Mouse (Mus musculus) adrenal gland, postnatal 10 days (tissue): ENCODE results near the gene Vwf. TPM values are rescaled to one million over a fixed set of nuclear protein-coding genes. Genes with fewer than 3 reads are reported as not detected.
A peak's percentile ranks its signal among the peaks of the same experiment; 100 is the strongest.

Experiments
- DNase-seq: peaks from one replicate; pipeline ENCODE4 v3.0.0; 2021; ENCODE audit warnings: mixed read lengths
- total RNA-seq, 2 experiments: library from RNA; stranded (reverse); gene quantifications; 2 replicates each; pipeline ENCODE4 v1.2.3; 2021

Vwf gene
- total RNA-seq, 2 experiments from 2014 or later = 22.4 to 25.2 TPM

DNA sequence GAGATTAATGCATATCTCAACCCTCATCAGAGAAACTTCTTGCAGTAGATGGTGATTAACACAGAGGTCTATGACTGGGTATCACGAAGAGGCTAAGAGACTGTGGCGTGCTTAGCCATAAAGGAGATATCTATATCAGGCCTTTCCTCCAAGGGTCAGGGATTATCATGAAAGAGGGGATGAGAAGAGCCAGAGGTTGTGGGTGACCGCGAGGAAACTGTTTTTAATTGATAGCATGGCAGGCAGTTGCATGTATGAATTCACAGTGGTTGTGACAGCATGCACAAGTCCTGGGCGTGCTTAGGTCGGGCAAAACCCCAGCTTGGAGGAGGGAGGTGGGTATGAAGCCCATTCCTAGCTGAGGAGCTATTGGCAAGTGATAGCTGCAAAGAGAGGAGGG, 5.3 kb upstream of the Vwf start:
- no peak for DNase-seq

DNA sequence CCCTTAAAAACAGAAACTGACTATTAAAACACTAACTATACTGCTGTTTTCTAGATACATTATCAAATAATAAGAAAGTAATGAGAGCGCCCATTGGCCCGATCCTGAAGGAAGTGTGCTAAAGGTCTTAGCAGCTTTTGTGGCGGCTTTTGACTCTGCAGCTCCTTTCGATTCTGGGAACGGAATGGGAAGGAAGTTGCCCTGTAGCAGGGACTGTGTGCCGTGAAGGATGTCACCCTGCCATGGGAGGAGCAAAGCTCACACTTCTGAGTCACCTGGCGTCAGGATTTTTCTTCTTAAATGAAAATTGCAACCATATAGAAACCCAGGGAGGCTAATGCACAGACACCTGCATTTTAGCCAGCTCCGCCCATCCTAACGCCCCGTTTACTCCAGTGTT, 1.8 kb downstream of the Vwf start:
- no peak for DNase-seq

DNA sequence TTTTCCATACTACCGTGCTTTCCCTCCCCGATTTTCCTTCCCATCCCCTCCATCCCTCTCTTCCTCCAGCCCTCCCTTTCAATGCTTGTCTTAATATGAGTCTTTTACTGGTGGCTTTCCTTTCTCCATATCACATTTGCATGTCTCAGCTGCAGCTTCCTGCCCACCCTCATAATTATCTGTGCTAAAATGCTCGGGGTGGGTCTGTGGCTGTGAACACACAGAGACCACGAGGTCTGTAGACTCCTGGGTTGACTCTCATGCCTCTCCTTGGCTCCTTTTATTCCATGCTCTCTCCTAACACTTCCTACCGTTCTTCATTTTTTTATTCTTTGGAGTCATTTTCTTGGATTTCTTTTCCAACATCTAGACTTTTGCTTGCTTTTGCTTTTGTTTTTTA, 3.6 kb downstream of the Vwf start:
- DNase-seq = no peak

DNA sequence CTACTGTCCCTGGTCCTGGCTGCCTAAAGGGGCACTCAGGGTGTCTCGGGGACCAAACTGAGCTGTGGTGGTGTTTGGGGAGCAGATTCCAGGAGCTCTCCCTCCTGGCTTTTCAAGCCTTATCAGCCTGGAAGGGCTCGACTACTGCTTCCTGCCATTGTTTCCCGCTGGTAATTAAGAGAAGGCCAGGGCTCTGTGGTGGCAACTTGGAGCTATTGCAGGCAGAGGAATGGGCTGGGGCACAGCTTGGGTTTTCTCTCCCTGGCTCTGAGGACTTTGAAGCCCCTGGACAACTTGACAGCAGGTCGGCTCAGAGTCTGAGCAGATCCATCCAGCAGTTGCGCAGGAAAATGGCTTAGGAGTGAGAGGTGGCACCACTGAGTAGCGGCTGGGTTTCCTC, 6.2 kb downstream of the Vwf start:
- no peak for DNase-seq

DNA sequence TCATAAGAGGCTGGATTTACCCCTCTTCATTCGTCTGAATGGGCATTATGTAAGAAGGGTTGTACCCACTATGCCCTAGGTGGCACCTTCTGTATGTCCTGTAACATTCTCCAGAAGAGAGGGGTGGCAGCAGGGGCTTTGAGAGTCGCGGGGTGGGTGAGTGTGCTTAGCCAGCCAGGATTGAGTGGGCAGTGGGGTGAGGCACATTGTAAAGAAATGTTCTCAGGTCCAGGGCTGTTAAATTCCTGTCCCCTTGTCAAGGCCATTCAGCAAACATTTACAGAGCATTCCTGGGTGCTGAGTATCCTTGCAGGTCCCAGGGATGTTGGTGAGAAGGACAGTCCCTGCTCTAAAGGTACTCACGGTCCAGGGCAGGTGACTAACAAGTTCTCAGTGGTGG, 7.0 kb downstream of the Vwf start:
- no peak for DNase-seq

DNA sequence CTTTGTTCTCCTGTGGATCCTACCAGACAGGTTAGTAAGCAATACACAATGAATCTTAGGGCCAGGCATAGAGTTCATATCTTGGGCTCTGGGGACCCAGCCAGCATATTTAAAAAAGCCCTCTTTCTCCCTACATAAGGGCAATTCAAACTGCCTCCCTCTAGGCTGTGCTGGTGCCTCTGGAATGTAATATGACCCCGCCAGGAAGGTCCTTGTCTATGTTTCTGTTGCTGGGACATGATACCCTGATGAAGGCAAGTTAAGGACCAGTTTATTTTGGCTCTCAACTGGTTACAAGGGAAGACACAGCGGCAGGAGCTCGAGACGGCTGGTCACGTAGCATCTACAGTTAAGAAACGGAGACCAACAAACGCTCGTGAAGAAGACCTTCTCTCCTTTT, 12.3 kb downstream of the Vwf start:
- no peak for DNase-seq

DNA sequence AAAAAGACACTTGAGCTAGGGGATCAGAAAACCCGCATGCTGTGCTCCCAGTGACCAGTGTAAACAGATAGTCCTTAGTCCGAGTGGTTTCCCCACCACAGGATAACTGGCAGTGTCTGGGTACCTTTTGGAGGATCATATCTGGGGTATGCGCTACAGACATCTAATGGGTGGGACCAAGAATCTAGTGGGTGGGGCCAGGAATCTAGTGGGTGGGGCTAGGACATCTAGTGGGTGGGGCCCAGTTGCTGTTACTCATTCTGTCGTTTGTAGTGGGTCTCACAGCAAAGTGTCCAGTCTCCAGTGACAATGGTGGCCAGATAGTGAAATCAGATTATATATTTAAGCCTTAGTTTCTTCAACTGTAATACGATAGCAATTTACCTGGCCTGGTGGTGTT, 14.5 kb downstream of the Vwf start:
- no peak for DNase-seq

DNA sequence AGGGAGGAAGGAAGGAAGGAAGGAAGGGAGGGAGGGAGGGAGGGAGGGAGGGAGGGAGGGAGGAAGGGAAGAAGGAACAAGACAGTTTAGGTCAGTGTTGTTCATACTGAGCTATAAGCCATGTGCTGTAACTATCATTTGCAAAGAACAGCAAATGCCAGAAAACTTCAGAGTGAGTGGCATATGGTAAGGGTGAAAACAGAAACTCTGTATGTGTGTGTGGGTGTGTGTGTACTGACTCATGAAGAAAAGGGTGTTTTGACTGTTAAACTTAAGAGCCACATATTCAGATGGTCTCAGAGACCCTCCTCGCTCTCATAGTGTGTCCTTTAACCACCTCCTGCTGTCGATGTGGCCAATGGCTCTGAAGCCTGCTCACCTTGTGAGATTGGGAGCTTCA, 14.9 kb downstream of the Vwf start:
- no peak for DNase-seq

DNA sequence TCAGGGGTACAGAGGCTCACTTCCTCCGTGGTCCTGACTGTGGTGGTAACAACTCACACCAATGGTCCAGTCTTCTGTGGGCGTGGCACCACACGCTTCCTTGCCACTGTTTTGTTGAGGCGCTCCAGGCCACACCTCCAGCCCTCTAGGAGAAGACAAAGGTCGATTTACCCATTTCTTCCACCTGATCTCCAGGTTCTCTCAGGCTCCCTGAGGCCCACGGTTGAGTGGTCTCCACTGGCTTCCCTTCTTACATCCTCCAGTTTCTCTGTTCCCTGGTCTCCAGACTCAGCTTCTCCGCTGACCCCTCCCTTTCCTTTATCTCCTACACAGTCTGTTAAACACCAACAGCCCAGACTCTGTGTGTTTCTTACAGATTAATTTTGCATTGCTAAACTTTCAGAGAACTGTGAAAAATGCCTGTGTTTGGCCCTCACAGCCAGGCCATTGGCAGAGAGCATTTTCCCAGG, 18.3 kb downstream of the Vwf start:
- no peak for DNase-seq

DNA sequence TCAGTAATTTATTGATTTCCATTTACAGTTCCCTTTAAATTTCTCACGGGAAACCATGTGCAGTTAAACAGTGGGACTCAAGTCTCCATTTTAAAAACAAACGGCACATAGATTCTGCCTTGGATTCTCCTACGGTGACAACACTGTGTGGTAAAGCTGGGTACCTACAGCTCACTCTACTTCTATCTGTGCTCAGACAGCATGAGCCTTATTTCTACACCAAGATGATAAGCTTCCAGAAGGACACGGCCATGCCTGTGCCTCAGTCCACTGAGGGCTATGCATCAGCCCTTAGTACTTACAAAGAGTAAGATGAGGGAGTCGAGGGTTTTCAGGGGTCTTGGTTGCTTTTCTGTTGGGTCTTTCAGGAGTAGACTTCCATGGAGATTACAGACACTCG, 18.8 kb downstream of the Vwf start:
- no peak for DNase-seq

DNA sequence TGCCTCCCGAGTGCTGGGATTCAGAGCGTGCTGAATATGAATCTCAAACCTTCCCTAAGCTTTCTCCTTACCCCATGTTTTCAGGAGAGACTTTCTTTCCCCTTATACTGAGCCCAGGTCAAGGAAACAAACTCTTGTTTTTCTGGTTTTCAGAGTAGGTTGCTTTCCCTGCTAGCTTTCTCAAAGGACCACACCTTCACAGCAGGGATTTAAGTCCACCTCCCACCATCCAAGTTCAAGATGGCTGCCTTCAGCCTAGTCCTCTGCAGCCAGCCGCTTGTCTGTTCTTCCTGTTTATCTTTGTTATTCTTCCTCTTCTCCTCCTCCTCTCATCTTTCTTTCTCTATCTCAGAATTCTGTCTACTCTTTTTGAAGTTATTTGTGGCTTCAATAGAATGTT, 20.1 kb downstream of the Vwf start:
- no peak for DNase-seq

DNA sequence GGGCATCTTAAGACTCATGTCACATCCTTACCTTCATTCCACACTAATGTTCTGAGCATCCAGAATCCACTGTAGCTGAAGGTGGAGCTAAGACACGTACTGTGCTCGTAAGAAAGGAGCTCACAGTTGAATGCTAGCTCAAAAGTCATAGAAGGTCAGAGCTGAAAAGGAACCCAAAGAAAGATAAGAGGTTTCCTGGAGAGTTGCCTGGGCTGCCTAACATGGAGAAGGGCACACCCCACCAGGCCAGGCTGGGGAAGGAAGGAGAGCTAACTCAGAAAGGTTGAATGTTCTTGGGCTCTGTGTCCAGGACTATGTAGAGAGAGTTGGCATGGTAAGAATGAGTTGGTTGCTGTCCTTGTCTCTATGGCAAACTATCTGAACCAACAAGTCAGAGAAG, 21.8 kb downstream of the Vwf start:
- DNase-seq = no peak

DNA sequence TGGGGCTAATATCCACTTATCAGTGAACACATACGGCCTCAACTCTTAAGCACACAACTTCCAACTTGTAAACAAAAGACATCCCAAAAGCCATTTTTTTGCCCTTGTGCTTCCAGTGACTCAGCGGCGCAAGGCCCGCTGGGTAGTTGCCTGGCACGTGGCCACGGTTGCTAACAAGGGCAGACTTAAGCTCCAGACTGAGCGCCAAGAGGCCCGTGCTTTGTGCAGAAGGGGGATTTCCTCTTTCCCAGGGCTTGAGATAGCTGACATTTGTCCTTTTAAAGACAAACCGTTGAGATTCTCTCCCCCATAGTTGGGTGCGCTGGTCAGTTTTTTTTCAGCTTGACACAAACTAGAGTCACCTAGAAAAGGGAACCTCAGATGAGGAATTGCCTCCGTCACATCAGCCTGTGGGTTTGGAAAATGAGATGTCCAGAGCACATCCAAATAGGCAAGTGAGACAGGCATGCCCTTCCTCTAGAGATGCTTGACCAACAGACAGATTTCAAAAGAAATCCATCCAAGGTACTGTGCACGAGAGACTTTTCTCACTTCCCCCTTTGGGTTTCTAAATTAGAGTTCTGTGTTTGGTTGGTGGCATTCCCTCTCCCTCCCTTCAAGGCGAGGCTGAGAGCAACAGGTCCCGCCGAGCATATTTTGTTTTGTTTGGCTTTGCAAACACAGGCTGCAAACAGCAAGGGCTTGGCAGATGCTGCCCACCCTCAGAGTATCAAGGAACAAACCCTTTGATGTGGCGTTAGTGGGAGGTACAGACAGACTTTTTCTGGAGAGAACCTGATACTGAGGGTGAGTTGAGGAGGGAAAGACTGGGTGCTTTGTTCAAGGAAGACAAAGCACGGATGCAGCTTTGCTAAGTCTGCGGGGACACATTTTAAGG, 26.0 kb downstream of the Vwf start:
- peak; percentile 93 for DNase-seq

DNA sequence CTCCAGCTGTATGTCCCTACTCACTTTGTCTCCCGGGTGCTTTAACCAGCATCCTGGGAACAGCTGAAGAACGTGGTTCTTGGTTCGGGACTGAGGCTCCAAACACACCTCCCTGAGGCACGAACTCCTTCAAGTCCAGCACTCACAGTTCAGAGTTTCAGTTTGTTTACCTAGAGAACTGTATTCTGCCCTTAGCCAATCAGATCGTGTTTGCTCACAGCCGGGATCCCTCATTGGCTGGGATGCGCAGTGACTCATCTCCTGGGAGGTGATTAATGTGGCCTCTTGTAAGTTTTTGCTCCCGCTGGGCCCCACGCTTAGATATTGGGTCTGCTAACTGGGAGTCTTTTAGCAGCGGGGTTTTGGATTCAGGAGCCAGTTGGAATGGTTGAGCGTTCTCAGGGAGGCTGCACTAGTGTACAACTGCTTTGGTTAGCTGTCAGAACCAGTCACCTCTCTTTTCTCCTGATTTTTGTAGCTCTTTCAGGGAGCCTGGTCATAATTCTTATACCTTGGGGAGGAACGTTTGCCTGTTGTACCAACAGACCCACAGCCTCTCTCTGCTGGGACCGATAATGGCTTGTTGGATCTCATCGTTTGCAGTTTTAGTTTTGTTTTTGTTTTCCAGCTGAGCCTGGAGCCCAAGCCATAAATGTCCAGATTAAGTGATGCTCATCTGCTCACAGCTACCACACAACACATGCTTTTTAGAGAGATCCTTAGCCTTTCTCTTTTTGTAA, 26.8 kb downstream of the Vwf start:
- peak; percentile 88 for DNase-seq

DNA sequence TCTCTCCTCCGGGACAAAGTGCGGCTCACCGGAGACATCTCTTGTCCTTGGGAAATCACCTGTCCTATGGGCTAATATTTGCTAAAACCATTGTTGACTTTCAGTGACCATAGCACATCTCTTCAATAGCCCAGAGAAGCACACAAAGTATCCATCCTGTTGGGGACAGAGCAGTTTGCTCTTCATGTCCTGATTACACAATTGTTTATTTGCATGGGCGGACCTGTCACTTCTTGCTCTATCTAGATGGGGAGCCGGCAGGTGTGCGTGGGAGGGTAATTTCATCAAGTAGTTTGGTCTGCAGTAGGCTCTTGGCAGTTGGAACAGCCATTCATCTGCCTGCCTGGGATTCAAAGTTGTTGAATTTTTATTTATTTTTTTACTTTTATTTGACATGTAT, 28.5 kb downstream of the Vwf start:
- no peak for DNase-seq

DNA sequence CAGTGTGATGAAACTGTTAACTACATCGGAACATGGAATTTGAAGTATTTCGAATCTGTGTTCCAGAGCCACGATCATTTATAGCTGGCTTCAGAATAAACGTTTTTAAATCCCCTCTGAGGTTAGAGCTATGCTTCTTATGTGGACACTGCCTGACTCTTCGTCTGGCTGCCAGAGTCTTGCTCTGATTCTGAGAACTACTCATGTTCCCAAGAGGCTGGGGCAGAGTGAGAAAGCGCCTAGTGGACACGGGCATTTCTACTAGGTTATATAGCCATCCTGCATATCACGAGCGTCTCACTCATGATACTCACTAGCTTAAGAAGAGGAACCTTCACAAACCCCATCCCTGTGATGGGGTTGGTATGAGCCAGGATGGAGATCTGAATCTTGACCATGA, 30.7 kb downstream of the Vwf start:
- DNase-seq = no peak

DNA sequence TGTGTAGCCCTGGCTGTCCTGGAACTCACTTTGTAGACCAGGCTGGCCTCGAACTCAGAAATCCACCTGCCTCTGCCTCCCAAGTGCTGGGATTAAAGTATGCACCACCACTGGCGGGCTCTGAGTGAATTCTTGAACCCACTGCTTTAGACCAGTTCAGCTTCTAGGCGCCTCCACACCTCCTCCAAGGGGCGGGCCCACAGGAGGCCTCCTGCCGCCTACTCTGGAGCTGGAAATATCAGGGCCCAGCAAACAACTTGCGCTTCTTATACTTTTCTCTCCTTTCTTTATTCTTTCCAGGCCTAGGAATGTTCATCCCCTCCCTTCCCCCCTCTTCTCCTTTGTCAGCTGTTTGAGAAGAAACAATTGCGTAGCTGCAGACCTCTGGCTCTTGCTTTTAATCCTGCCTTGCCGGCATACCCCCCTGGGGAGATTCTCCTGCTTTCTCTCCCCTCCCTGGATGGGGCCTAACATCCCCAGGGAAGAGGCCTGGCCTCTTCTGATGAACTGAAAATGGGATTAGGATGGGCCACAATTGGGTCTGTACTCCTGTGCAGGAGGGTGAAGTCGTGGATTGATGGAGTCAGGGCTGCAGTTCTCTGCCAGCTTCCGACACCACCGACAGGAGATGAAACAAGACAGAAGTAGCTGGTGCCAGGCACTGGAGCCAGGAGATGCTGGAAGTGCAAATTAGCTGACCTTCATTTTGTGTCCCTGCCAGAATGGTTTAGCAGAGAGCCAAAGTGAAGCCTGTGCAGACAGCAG, 31.5 kb downstream of the Vwf start:
- DNase-seq = no peak

DNA sequence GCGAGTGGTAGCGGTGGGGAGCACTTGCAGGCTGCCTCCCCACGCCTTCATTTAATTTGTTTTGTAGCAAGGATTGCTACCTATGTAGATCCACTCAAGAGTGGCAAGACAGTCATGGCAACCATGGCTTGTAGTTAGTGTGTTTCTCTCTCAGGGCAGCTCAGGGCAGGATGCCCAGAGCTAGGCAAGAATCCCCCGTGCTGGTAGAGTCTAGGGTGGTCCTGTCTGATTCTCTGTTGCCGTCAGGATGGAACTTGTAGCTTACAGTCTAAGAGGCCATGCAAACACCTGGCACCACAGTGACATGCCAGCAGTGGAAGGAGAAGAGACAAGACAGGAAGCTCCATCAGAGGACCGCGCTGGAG, 32.1 kb downstream of the Vwf start:
- no peak for DNase-seq

DNA sequence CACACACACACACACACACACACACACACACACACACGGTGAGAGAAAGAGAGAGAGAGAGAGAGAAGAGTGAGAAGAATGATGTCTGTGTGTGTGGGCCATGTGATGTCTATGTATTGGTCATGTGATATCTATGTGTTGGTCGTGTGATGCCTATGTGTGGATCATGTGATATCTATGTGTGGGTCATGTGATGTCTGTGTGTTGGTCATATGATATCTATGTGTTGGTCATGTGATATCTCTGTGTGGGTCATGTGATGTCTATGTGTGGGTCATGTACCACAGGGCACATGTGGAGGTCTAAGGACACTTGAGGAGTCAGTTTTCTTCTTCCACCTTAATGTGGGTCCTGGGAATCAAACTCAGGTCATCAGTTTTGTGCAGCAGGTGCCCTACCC, 33.3 kb downstream of the Vwf start:
- no peak for DNase-seq

DNA sequence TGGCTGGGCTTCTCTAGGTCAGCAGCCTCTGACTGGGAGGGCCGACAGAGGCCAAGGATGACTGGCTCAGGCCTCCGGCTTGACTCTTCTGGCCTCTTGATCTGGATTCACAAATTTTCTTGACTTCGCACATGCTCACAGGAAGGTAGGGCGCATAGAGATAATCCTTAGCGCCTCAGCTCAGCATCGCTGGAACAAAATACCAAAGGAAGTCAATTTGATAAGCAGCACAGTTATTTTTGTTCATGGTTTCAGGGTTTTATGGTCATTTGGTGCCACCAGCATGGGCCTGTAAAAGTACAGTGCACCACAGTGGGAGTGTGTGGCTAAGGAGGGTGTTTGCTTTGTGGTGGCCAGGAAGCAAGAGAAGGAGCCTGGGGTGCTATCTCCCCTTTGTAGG, 37.1 kb downstream of the Vwf start:
- DNase-seq = no peak

DNA sequence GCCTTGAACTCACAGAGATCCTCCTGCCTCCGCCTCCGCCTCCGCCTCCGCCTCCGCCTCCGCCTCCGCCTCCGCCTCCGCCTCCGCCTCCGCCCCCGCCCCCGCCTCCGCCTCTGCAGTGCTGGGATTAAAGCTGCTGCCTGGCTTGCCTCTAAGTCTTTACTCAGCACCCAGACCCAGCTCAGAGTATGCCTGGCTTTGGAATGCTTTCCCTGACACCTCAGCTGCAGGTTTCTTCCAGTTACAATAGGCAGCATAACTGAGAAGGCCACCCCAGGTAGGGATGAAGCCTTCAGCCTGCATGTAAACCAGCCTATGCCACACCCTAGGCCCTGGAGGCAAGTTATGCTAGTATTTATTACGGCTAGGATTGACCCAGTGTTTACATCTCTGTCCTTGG, 37.7 kb downstream of the Vwf start:
- DNase-seq = no peak

DNA sequence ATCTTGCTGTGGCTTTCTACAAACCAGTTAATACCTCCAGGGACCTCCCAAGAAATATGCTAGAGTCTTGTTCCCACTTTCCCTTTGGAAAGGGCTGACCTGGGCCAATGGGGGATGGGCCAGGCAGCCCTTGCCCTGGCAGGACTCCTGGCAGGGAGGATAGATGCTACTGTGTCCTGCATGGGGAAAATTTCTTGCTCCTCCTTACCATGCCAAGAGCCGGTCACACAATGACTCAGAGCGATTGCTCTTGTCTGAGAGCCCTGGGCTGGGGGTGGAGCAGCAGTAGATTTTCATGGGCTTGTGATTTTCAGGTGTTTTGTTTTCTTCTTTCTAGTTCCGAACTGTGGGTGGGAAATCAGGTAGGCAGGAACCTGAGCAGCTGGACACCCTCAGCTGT, 39.0 kb downstream of the Vwf start:
- DNase-seq = peak; percentile 47

DNA sequence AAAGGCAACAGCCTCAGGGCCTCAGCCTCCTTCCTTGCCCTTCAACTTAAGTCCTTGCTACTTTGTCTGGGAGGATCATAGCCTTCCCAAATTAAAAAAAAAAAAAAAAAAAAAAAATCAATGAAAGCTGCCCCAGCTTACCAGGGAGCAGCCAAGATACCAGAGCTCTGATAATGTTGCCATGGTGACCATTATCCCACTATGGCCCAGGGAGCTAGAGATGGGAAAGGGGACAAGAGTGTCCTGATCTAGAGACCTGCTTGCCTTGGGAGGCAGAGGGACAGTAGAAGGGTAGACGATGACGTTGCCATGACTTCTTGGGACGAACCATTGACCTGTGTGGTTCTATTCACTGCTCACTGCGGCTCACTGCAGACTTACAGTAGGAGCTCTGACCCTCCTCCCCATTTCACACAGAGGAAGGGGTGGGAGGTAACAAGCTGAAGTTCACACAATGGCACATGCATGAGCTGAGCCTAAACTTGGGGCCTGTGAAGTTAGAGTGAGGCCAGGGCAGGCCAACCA, 39.5 kb downstream of the Vwf start:
- DNase-seq = no peak
